Mouse (Mus musculus) adrenal gland, postnatal 36 days (tissue): ENCODE results near the gene Fbxw5. TPM values are rescaled to one million over a fixed set of nuclear protein-coding genes. Genes with fewer than 3 reads are reported as not detected.
"Not testable (repeated sequence)": the region's sequence is repeated elsewhere in the genome, so short reads cannot be mapped to it uniquely, and the experiment has no call there.

Experiments
- DNase-seq, 2 experiments: peaks; one replicate each; pipeline ENCODE4 v3.0.0; 2021; ENCODE audit warnings: mixed read lengths in 1 of 2
- total RNA-seq, 2 experiments: library from RNA; stranded (reverse); gene quantifications; 2 replicates each; pipeline ENCODE4 v1.2.3; 2021

Gene Fbxw5
- total RNA-seq, 2 experiments from 2014 or later: 87.0 to 89.8 TPM

GRCm38 (mm10) chr2:25509912-25510311 lies 9.4 kb downstream of the Fbxw5 start:
- DNase-seq: no peak

- DNase-seq: peak in 1 of 2 experiments; percentile 43
These were observed 26.2 kb downstream of the Fbxw5 start for GRCm38 (mm10) chr2:25526510-25527302.

GRCm38 (mm10) chr2:25533707-25534106 lies 33.2 kb downstream of the Fbxw5 start:
- DNase-seq: no peak

- DNase-seq: peak; percentile 95
These were observed 33.8 kb downstream of the Fbxw5 start for GRCm38 (mm10) chr2:25534178-25534865.

- no peak for DNase-seq
These were observed 34.3 kb downstream of the Fbxw5 start for GRCm38 (mm10) chr2:25534866-25535182.

GRCm38 (mm10) chr2:25536531-25536930 lies 36.0 kb downstream of the Fbxw5 start:
- DNase-seq: peak; percentile 79 to 81

- DNase-seq: peak; percentile 43 to 66
These were observed 40.0 kb downstream of the Fbxw5 start for GRCm38 (mm10) chr2:25540541-25540948.

- DNase-seq: no peak
These were observed 41.3 kb downstream of the Fbxw5 start for GRCm38 (mm10) chr2:25541644-25542367.

- DNase-seq: peak; percentile 84 to 92
These were observed 45.7 kb downstream of the Fbxw5 start for GRCm38 (mm10) chr2:25545996-25546810.

GRCm38 (mm10) chr2:25546811-25547491 lies 46.4 kb downstream of the Fbxw5 start, which contains the start of gene Traf2:
Gene Traf2, minus strand, starts transcription at chr2:25546940.
- DNase-seq: peak; percentile 99

GRCm38 (mm10) chr2:25549021-25549991 lies 48.8 kb downstream of the Fbxw5 start:
- no peak for DNase-seq

GRCm38 (mm10) chr2:25551186-25551585 lies 50.6 kb downstream of the Fbxw5 start:
- peak; percentile 66 to 69 for DNase-seq

- DNase-seq: not testable (repeated sequence)
These were observed 52.7 kb downstream of the Fbxw5 start for GRCm38 (mm10) chr2:25553171-25553786.

Other genes with a start within 250 kb of the Fbxw5 start
- gene Tmem203, start 245.3 kb upstream of the Fbxw5 start, total RNA-seq: 10 to 100 TPM; 22.6 to 38.8 TPM
- gene Tprn, start 238.1 kb upstream of the Fbxw5 start, total RNA-seq: 1 to 10 TPM; 8.7 to 9.2 TPM
- gene Ssna1, start 228.3 kb upstream of the Fbxw5 start, total RNA-seq: 10 to 100 TPM; 43.8 to 45.1 TPM
- gene Anapc2, start 228.3 kb upstream of the Fbxw5 start, total RNA-seq: 10 to 100 TPM; 76.5 to 81.3 TPM
- gene Tmem210, start 212.6 kb upstream of the Fbxw5 start, total RNA-seq: not detected
- not detected for gene Lrrc26, start 210.8 kb upstream of the Fbxw5 start, total RNA-seq
- gene Grin1, start 181.6 kb upstream of the Fbxw5 start, total RNA-seq: 1 to 10 TPM; 6.3 to 7.6 TPM
- 10 to 100 TPM; 53.1 to 59.2 TPM for gene Man1b1, start 168.4 kb upstream of the Fbxw5 start, total RNA-seq
- 10 to 100 TPM; 29.9 to 31.8 TPM for gene Dpp7, start 144.4 kb upstream of the Fbxw5 start, total RNA-seq
- 10 to 100 TPM; 20.0 to 23.1 TPM for gene Uap1l1, start 135.1 kb upstream of the Fbxw5 start, total RNA-seq
- gene Sapcd2, start 128.4 kb upstream of the Fbxw5 start, total RNA-seq: under 1 TPM; 0.43 to 0.95 TPM
- 1 to 10 TPM; 5.0 to 7.8 TPM for gene Entpd2, start 104.9 kb upstream of the Fbxw5 start, total RNA-seq
- 100 to 1,000 TPM; 117 to 140 TPM for gene Npdc1, start 101.4 kb upstream of the Fbxw5 start, total RNA-seq
- gene Fut7, start 77.5 kb upstream of the Fbxw5 start, total RNA-seq: not detected
- 10 to 100 TPM; 29.7 to 36.4 TPM for gene Abca2, start 72.0 kb upstream of the Fbxw5 start, total RNA-seq
- not detected for gene Clic3, start 43.9 kb upstream of the Fbxw5 start, total RNA-seq
- gene Paxx, start 39.7 kb upstream of the Fbxw5 start, total RNA-seq: 10 to 100 TPM; 32.3 to 34.2 TPM
- gene Ptgds, start 30.7 kb upstream of the Fbxw5 start, total RNA-seq: 1 to 10 TPM; 1.1 to 2.0 TPM
- not detected for gene Lcn12, start 6.8 kb upstream of the Fbxw5 start, total RNA-seq
- gene C8g, start 969 bp downstream of the Fbxw5 start, total RNA-seq: 1 to 10 TPM; 1.7 TPM
- gene Traf2, start 46.2 kb downstream of the Fbxw5 start, total RNA-seq: 10 to 100 TPM; 22.3 to 26.2 TPM
- gene Edf1, start 57.1 kb downstream of the Fbxw5 start, total RNA-seq: 100 to 1,000 TPM; 276 to 288 TPM
- 1 to 10 TPM; 1.5 to 3.1 TPM for gene Mamdc4, start 74.1 kb downstream of the Fbxw5 start, total RNA-seq
- gene Phpt1, start 74.5 kb downstream of the Fbxw5 start, total RNA-seq: 10 to 100 TPM; 54.3 to 64.6 TPM
- gene Ajm1, start 81.0 kb downstream of the Fbxw5 start, total RNA-seq: 1 to 10 TPM in 1 of 2 experiments, under 1 TPM in 1; 0.73 to 1.3 TPM
- 10 to 100 TPM; 85.4 to 97.5 TPM for gene Rabl6, start 107.8 kb downstream of the Fbxw5 start, total RNA-seq
- gene Ccdc183, start 116.9 kb downstream of the Fbxw5 start, total RNA-seq: not detected
- gene Tmem141, start 121.3 kb downstream of the Fbxw5 start, total RNA-seq: 10 to 100 TPM; 22.1 to 38.9 TPM
- gene Fcna, start 127.3 kb downstream of the Fbxw5 start, total RNA-seq: 10 to 100 TPM in 1 of 2 experiments, 1 to 10 TPM in 1; 4.5 to 14.3 TPM
- not detected for gene Lcn8, start 152.4 kb downstream of the Fbxw5 start, total RNA-seq
- not detected for gene Lcn5, start 157.2 kb downstream of the Fbxw5 start, total RNA-seq
- gene Lcn6, start 176.0 kb downstream of the Fbxw5 start, total RNA-seq: not detected
- not detected for gene Lcn10, start 182.0 kb downstream of the Fbxw5 start, total RNA-seq
- gene Obp2a, start 199.3 kb downstream of the Fbxw5 start, total RNA-seq: under 1 TPM in 1 of 2 experiments, not detected in 1; 0.53 TPM
- 10 to 100 TPM; 43.5 to 45.0 TPM for gene Bmyc, start 206.0 kb downstream of the Fbxw5 start, total RNA-seq
- gene Obp2b, start 236.3 kb downstream of the Fbxw5 start, total RNA-seq: not detected